Mouse (Mus musculus): ENCODE data around the gene Gabra3.

- TF ChIP-seq POLR2A (IDR thresholded peaks at IDR 0.05; ENCODE audit: insufficient read depth, low read depth, low read length) = no peak
- TF ChIP-seq CTCF (IDR thresholded peaks at IDR 0.05; ENCODE audit: insufficient read depth, low read depth, low read length) = no peak
Measured at GRCm38 (mm10) chrX:72655789-72656188, 859 bp downstream of the Gabra3 start.

Data from olfactory bulb, adult 2 months (tissue).